Mouse (Mus musculus): Measurements from ENCODE around the gene Fryl.

Gene Fryl

GRCm38 (mm10) chr5:73198690-73199089 lies 57.7 kb downstream of the Fryl start:
- in situ Hi-C loops (cut with MboI; ENCODE audit: low sequenced_read_pairs), result no loop called here

- in situ Hi-C loops (cut with MboI; ENCODE audit: low sequenced_read_pairs), result no loop called here
Observed at GRCm38 (mm10) chr5:73197796-73198195, 58.6 kb downstream of the Fryl start.

DNA sequence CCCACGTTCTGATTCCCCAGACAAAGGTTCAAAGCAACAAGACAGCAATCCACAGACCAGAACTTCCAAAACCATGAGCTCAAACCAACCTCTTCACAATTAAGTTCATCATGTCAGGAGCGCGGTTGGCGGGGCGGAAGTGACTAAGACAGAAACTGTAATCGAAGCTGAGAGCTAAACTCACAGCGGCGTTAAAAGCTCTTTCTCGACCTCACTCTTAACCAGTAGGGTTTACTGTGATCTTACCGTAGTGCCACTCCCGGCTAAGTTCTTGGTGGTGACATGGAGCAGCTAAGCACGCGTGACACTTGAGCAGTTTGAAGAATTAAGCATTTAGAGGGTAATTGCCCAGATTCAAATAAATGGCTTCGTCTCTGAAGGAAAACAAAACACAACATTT lies 61.7 kb downstream of the Fryl start:
- in situ Hi-C loops (cut with MboI; ENCODE audit: low sequenced_read_pairs), result no loop called here

- in situ Hi-C loops (cut with MboI; ENCODE audit: low sequenced_read_pairs), result no loop called here
Observed at GRCm38 (mm10) chr5:73194083-73194570, 62.3 kb downstream of the Fryl start.

DNA sequence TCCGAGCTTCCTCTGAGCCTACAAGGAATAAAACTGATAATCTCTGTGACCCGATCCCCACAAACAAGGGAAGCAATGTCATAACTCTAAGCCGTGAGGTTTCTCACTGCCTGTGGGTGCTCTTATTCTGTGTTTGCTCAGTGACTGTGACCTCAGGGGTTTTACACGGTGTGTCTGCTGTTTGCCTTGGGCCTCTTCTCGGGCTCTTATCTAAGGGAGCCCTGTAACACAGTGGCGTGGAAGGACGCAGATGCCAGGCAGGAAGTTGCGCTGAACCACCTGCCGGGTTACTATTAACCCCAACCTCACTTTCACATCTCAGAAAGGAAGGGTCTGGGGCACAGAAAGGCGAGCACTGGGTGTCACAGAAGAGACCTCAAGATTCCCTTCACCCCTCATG lies 62.8 kb downstream of the Fryl start:
- in situ Hi-C loops (cut with MboI; ENCODE audit: low sequenced_read_pairs), result no loop called here

- in situ Hi-C loops (cut with MboI; ENCODE audit: low sequenced_read_pairs), result no loop called here
Observed at GRCm38 (mm10) chr5:73192870-73193576, 63.4 kb downstream of the Fryl start.

- in situ Hi-C loops (cut with MboI; ENCODE audit: low sequenced_read_pairs), result no loop called here
Observed at GRCm38 (mm10) chr5:73191765-73192164, 64.7 kb downstream of the Fryl start.

- in situ Hi-C loops (cut with MboI; ENCODE audit: low sequenced_read_pairs), result no loop called here
Observed at GRCm38 (mm10) chr5:73190164-73190563, 66.3 kb downstream of the Fryl start.

DNA sequence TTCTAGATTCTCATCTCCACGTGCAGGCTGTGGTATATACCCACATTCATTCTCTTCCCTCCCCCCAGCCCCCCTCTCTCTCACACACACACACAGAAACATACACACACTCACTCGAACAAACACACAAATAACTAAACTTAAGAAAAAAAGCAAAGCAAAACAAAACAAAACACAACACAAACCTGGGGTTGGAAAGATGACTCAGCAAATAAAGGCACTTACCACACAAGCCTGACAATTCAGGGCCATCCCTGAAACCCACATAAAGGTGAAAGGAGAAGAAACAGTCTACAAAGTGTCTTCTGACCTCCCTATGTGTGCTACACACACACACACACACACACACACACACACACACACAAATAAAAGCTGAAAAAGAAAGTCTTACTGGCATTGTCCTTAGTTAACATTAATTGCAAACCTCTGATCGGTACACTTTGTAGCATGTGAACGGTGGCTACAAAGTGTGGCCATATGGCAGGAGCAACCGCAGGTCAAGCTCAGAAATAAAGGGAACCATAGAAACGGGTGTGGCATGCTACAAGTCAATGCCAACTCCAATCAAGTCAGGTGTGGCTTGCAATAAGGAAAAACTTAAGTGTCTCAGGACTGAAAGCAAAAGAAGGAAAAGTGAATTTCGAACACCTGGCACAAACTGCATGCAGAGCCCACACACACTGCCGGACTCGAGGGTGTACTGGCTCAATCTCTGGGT lies 66.8 kb downstream of the Fryl start:
- in situ Hi-C loops (cut with MboI; ENCODE audit: low sequenced_read_pairs), result no loop called here

DNA sequence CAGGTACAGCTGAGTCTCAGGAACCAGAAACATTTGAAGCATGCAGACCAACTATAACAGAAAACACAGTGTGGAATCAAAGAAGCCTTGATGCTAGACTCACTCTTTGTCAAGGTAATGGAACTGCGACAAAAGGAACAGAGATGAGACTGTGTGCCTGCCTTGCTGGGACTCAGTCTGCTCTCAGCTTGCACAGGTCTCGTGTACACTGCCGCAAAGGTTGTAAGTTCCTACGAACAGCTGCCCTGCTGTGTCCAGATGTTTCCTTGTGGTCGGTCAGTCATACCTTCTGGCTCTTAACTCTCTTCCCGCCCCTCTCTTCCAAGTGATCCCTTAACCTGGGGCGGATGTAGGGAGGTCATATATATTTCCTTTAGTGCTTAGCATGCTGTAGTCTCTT lies 67.8 kb downstream of the Fryl start:
- in situ Hi-C loops (cut with MboI; ENCODE audit: low sequenced_read_pairs), result no loop called here

DNA sequence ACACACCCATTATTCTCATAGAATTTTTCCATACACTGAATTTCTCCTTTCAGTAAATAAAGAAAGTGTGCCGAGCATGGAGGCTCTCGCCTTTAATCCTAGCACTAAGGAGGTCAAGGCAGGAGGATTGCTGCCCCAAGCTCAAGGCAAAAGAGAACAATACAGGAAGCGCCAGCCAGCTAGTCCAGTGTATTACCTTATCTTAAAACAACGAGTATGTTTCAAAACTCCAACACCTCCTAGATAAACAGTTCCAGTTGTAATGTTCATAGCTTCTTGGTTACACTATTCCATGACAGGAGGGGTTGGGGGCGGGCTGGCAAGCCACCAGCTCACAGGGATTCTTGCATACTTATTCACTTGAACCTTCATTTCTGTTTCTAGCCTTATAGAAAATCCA lies 68.3 kb downstream of the Fryl start:
- in situ Hi-C loops (cut with MboI; ENCODE audit: low sequenced_read_pairs), result no loop called here

DNA sequence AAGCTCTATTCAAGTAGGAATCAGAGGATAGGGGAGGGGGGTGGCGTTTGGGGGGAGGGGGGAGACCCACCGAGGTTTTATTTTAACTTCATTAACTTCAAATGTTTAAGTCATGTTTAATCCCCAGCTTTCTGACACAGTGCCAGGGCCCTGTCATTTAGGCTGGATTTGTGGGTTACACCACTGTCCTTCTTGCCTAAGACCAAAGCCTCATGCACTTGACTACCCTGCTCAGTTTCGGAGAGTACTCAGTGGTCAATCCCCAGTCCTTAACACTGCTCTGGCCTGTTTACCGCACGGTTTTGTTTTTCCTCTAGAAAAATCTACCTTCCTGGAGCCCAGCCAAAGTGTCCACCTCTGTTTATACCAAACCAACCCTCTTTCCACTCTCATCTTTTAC lies 69.5 kb downstream of the Fryl start:
- in situ Hi-C loops (cut with MboI; ENCODE audit: low sequenced_read_pairs), result no loop called here

- in situ Hi-C loops (cut with MboI; ENCODE audit: low sequenced_read_pairs), result no loop called here
Observed at GRCm38 (mm10) chr5:73185424-73185823, 71.0 kb downstream of the Fryl start.

DNA sequence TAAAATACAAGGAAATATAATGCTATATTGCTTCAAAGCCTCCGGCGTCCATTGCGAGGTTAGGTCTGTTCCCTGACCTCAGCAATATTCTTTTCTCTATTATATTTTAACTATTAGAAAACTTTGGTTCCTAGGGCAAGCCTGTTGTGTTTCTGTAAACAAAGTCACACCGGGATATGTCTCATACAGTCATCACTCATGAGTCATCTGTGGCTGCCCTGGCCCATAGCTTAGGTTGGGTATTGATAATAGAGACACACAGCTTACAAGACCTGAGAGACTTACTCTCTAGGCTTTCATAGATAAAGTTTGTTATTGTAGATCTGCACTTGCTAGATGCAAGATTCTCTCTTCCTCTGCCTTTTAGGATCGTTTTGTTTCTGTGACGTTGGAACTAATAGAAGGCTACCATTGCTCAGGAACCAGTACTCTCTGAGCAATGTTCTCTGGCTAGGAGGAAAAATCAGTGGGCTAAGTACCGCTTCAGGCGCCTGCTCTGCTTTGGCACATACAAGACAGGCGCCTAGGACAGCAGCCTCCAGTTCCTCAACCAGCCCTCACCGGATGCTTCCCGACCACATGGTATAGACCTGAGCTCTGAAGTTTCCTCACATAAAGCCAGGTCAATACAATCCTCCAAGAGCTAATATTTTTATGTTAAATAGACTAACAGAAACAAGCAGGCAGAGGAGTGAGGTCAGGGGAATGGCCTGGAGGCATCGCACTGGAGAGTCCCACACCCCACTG lies 73.5 kb downstream of the Fryl start:
- in situ Hi-C loops (cut with MboI; ENCODE audit: low sequenced_read_pairs), result no loop called here

GRCm38 (mm10) chr5:73182191-73182590 lies 74.2 kb downstream of the Fryl start:
- in situ Hi-C loops (cut with MboI; ENCODE audit: low sequenced_read_pairs), result no loop called here

GRCm38 (mm10) chr5:73176294-73176693 lies 80.1 kb downstream of the Fryl start:
- in situ Hi-C loops (cut with MboI; ENCODE audit: low sequenced_read_pairs), result no loop called here

- in situ Hi-C loops (cut with MboI; ENCODE audit: low sequenced_read_pairs), result no loop called here
Observed at GRCm38 (mm10) chr5:73175377-73176147, 80.9 kb downstream of the Fryl start.

- in situ Hi-C loops (cut with MboI; ENCODE audit: low sequenced_read_pairs), result no loop called here
Observed at GRCm38 (mm10) chr5:73171876-73172480, 84.4 kb downstream of the Fryl start.

GRCm38 (mm10) chr5:73171203-73171602 lies 85.2 kb downstream of the Fryl start:
- in situ Hi-C loops (cut with MboI; ENCODE audit: low sequenced_read_pairs), result no loop called here

DNA sequence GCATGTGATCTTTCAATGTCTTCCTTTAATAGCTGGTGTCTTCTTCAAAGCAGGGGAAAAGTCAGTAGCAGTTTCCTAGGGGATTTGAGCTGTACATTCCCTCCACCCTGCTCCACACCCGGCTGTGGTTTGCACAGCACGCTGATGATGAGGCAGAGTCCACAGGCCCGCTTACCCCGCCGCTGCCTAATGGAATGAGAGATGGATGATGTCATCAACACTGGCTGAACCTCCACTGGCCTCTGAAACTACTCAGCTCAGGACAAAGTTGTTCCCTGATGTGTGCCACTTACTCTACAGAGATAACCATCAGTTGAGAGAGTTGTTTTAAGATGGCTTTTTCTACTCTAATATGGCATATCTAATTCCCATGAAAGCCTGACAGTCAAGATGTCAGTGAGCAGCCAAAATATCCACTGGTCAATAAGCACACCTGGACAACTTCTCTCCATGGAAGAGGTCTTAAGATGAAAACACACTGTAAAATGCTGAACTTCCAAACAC lies 87.6 kb downstream of the Fryl start:
- in situ Hi-C loops (cut with MboI; ENCODE audit: low sequenced_read_pairs), result no loop called here

All from CH12F3 (cell line).